Mouse (Mus musculus) embryonic facial prominence, embryonic 12.5 days (tissue): ENCODE data around the gene Ubald1. TPM values are rescaled to one million over a fixed set of nuclear protein-coding genes. Genes with fewer than 3 reads are reported as not detected.

Source experiments
- ATAC-seq: fragments of 200-750 bp; cut with Nextera tagmentation; 2 replicates; pipeline ENCODE4 v1.8.0; 2017; ENCODE audit not compliant: insufficient number of reproducible peaks, insufficient read depth, low FRiP score, low TSS enrichment
- H3K27ac ChIP-seq: fragments of 300-500 bp; sonication (generic); 2 replicates; pipeline ENCODE4 v1.5.1; 2016; ENCODE audit warnings: mild to moderate bottlenecking
- H3K27me3 ChIP-seq: fragments of 300-500 bp; sonication (generic); 2 replicates; pipeline ENCODE4 v1.6.1; 2016; ENCODE audit warnings: mild to moderate bottlenecking, moderate library complexity
- H3K36me3 ChIP-seq: fragments of 300-500 bp; sonication (generic); 2 replicates; pipeline ENCODE4 v1.6.1; 2016; ENCODE audit warnings: mild to moderate bottlenecking
- H3K4me1 ChIP-seq: fragments of 300-500 bp; sonication (generic); 2 replicates; pipeline ENCODE4 v1.6.1; 2016
- H3K4me2 ChIP-seq: fragments of 300-500 bp; sonication (generic); replicated peaks from 2 replicates; pipeline ENCODE4 v1.6.1; 2016; ENCODE audit warnings: mild to moderate bottlenecking, moderate library complexity
- H3K4me3 ChIP-seq: fragments of 300-500 bp; sonication (generic); 2 replicates; pipeline ENCODE4 v1.5.1; 2016; ENCODE audit warnings: mild to moderate bottlenecking
- H3K9ac ChIP-seq: fragments of 300-500 bp; sonication (generic); 2 replicates; pipeline ENCODE4 v1.6.1; 2016; ENCODE audit warnings: mild to moderate bottlenecking, moderate library complexity
- H3K9me3 ChIP-seq: fragments of 300-500 bp; sonication (generic); 2 replicates; pipeline ENCODE4 v1.6.1; 2016; ENCODE audit warnings: mild to moderate bottlenecking, moderate library complexity
- WGBS: fragments of 180-500 bp; shearing (Covaris S2); methylation state at CpG from one replicate; pipeline ENCODE4 v1.1.7; 2016; 5-methylcytosine and 5-hydroxymethylcytosine counted together
- polyA plus RNA-seq: library from polyadenylated mRNA; unstranded; fragments of >200 nt; fragmentation: Nextera tagmentation; extraction: Ambion mirVana; gene quantifications from 2 replicates; pipeline ENCODE4 v1.2.1, GENCODE M21; 2016

The Ubald1 gene
- polyA plus RNA-seq, 1 experiment from 2014 or later: 32.7 TPM

DNA sequence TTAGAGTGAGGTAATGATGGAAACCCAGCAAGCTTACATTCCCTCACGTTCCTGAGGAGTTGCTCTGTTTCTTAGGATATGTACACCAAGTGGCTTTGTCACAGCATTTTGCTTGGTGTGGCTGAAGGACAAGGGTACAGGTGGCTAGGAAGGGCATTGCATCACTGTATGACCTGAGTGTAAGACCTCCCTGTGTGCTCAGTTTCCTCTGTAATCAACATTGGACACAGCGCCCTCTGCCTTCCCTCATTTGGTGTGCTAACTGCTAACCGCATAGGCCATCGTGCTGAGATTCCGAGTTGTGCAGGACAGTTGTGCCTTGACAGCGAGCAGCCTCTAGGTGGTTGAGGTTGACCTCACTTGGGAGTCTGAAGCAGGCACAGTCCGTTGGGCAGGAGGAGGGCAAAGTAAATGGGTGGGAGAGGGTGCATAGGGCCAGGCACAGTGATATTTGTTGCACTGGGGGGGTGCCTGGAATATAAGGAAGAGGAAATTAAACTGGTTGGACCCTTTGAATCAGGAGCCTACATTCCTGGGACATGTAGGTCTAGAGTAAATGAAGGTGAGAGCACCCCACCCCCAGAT is 17.1 kb upstream of the Ubald1 start:
- no peak for ATAC-seq
- no peaks in the 10 kb centered on the region for H3K36me3 ChIP-seq
- no peak overlapping the region for H3K27ac ChIP-seq
- no peaks in the 10 kb centered on the region for H3K9me3 ChIP-seq
- 54% methylated on average over 7 of the region's 7 CpGs for WGBS
- H3K4me1 ChIP-seq: no peaks in the 10 kb centered on the region
- no peak overlapping the region for H3K9ac ChIP-seq
- no peak overlapping the region for H3K4me3 ChIP-seq
- H3K4me2 ChIP-seq: no peak overlapping the region
- no peaks in the 10 kb centered on the region for H3K27me3 ChIP-seq

DNA sequence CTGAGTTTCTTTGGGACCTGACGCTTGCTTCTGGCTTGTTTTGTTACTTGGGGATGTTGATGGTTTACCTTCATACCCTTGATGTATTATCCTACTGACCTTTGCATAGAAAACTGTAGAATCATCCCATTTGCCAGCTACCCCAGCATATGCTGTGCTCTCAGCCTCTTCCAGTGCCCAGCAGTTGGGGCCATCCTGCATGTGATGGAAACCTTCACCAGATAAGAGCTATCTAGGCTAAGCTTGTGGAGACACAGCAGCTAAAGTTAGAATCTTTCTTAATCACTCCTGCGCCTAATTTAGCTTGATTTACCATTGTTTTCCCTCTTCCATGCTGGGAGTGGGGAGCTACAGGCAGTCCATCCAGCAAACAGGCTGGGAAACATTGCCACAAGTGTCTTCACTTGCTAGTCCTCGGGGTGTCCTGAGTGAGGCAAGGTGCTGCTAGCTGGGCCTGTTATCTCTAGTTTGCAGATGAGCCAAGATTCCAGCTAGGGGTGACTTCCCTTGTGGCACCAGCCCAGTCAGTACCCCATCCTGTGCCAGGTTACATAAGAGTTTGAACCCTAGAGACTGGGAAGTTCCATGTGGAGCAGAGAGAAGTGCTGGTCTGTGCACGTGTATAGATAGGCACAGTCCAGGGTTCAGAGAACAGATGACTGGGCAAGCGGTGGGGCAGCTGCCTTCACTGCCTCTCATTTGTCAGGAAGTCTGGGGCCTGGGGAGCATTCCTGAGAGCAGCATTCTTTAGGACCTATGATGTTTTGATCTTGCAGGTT is 16.3 kb upstream of the Ubald1 start:
- Histone ChIP-seq H3K27ac (no peak overlapping the region), H3K9me3 (no peaks in the 10 kb centered on the region), H3K4me3 (no peak overlapping the region), H3K27me3 (no peaks in the 10 kb centered on the region), H3K4me1 (no peaks in the 10 kb centered on the region), H3K36me3 (no peaks in the 10 kb centered on the region), H3K9ac (no peak overlapping the region), H3K4me2 (no peak overlapping the region)
- ATAC-seq: no peak
- WGBS: 70% methylated on average over 5 of the region's 5 CpGs

DNA sequence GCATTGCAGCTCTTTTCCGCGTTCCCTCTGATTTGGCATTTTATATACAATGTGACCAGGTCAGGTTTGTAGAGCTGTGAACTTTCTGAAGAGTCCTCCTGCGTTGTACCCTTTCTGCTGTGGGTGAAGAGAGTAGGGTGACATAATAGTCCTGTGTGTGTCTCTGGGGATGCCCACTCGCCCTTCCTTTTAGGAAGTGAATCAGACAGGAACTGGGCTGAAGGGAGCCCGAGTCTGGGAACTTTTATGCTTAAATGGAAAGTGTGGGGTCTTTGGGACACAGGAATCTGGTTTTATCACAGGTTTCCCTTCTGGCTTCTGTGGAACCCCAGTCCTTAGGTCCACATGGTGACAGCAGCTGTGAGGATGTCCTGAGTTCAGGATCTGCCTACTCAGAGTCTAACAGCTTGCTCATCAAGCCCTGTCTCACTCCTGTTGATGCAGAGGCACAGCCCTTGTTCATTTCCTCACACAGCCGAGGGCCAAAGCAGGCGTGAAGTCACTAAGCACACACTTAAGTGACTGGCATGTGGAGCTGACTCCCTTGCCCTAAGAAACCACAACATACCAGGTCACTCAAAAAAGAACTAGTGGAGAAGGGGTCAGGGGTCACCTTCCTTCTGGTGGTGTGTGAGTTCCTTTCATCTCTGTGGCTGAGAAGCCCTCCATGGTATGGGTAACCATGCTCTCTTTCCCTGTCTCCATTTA is 14.2 kb upstream of the Ubald1 start:
- ATAC-seq: no peak
- Histone ChIP-seq H3K4me1 (no peaks in the 10 kb centered on the region), H3K36me3 (no peaks in the 10 kb centered on the region), H3K4me2 (no peak overlapping the region), H3K27ac (no peak overlapping the region), H3K4me3 (no peak overlapping the region), H3K9me3 (no peaks in the 10 kb centered on the region), H3K9ac (no peak overlapping the region), H3K27me3 (no peaks in the 10 kb centered on the region)
- 81% methylated on average over 7 of the region's 7 CpGs for WGBS

DNA sequence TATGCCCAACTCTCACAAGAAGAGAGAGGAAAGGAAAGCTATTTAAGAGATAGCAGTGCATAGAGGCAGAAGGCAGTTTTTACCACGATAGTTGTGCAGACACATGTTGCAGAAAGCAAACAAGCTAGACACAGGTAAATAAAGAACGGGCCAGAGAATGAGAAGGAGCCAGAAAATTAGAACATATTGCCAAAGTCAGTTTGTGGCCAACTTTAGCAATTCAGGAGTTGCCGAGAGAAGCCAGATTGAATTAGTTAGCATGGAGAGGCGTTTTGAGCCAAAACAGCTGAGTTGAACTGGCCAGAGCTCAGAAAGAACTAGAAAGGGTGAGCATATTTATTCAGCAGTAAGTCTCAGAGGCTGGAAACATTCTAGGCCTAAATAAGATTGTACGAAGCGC is 12.1 kb upstream of the Ubald1 start:
- H3K9ac ChIP-seq: no peak overlapping the region
- H3K4me3 ChIP-seq: no peak overlapping the region
- H3K36me3 ChIP-seq: no peaks in the 10 kb centered on the region
- H3K27ac ChIP-seq: peak overlapping the region; percentile 32; the same call in 1 of the 2 replicates
- no peak overlapping the region for H3K4me2 ChIP-seq
- H3K4me1 ChIP-seq: peaks cover 14% of the 10 kb centered on the region
- H3K9me3 ChIP-seq: no peaks in the 10 kb centered on the region
- 86% methylated on average over 6 of the region's 6 CpGs for WGBS
- ATAC-seq: no peak
- no peaks in the 10 kb centered on the region for H3K27me3 ChIP-seq

DNA sequence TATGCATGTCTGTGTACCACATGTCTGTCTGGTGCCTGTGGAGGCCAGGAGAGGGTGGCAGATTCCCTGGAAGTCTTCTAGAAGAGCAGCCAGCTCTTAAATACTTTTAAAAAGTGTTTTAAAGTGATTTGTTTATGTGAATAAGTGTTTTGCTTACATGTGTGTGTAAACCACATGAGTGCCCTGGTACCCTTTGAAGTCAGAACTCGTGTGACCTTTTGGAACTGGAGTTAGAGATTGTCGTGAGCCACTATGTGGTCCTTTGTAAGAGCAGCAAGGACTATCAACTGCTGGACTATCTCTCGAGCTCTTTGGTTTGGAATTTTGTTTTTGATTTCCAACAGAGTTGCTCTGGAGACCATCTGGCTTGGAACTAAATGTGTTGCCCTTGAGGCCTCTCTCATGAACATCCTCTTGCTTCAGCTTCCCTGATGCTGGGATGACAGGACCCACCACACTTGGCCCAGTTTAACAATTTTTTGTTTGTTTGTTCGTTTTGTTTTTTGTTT is 10.1 kb upstream of the Ubald1 start:
- no peak overlapping the region for H3K27ac ChIP-seq
- peaks cover 17% of the 10 kb centered on the region for H3K4me1 ChIP-seq
- no peaks in the 10 kb centered on the region for H3K9me3 ChIP-seq
- 65% methylated on average over 4 of the region's 4 CpGs for WGBS
- no peak overlapping the region for H3K4me2 ChIP-seq
- no peaks in the 10 kb centered on the region for H3K27me3 ChIP-seq
- no peak overlapping the region for H3K9ac ChIP-seq
- ATAC-seq: no peak
- H3K36me3 ChIP-seq: no peaks in the 10 kb centered on the region
- no peak overlapping the region for H3K4me3 ChIP-seq

DNA sequence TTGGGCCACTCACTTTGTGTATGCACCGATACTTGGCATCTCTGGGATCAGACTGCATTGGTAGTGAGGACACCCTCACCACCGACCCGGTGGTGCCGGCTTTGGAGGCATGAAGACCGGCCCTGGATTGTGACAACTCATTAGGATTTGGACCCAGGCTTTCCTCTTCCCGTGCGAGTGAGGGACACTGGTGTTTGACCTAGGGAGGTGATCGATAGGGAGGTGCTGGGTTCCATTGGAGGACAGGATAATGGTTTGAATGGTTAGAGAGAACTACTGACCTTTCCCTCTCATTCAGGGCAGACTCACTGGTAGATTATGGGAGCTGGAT is 6.5 kb upstream of the Ubald1 start:
- Histone ChIP-seq H3K4me2 (peak overlapping the region; percentile 85), H3K9ac (peak overlapping the region; percentile 93), H3K4me3 (peak overlapping the region; percentile 94), H3K9me3 (no peaks in the 10 kb centered on the region), H3K27ac (peak overlapping the region; percentile 86), H3K27me3 (no peaks in the 10 kb centered on the region), H3K4me1 (peaks cover 17% of the 10 kb centered on the region), H3K36me3 (no peaks in the 10 kb centered on the region)
- ATAC-seq: peak; percentile 16; the same call in 1 of the 2 replicates
- 2% methylated on average over 8 of the region's 8 CpGs for WGBS

DNA sequence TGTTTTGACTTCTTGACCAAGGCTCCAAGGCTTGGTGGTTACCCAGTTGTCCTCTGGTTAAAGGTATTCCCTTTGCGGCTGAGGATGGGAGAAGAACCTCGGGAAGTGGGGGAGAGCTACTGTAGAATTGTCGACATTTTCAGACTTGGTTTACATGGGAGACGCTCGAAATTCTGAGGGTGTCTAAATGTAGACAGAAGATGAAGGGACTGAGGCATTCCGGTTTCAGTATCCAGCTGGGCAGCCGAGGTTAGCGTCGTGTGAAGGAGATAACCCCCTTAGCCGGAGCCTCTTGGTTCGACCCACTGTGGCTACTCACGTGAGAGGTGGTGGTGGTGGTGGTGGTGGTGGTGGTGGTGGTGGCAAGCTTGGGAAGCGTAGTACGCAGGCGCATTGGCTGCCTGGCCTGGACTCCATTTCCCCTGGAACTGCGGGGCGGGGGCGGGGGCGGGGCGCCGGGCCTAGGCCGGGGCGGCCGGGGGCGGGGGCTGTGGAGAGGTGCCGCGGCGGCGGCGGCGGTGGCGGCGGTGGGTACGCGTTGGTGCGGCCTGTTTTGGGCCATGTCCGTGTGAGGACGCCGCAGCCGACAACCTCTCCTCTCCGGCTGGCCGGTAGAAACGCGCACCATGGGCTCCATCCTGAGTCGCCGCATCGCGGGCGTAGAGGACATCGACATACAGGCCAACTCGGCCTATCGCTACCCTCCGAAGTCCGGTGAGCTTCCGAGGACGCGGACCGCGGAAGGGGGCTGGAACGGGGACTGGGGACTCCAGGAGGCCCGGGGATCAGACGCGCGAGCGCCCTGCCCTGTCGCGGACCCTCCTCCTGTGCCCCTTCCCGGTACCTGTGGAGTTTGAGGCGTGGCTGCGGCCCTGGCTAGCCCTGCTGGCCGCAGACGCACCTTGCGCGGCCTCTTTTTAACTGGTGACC is 5.9 kb upstream of the Ubald1 start, which contains the start of gene Mgrn1:
Mgrn1 (plus strand) TSS at position 490 of the 930 bp plus-strand sequence.
- peak; percentile 67 for ATAC-seq
- Histone ChIP-seq H3K27me3 (no peaks in the 10 kb centered on the region), H3K4me3 (peak within 1 kb of the TSS; percentile 94), H3K9ac (peak within 1 kb of the TSS; percentile 93), H3K9me3 (no peaks in the 10 kb centered on the region), H3K4me1 (peaks cover 17% of the 10 kb centered on the region), H3K4me2 (peak within 1 kb of the TSS; percentile 85), H3K36me3 (no peaks in the 10 kb centered on the region), H3K27ac (peak within 1 kb of the TSS; percentile 86)
- under 1% methylated on average over 52 of the region's 74 CpGs for WGBS

DNA sequence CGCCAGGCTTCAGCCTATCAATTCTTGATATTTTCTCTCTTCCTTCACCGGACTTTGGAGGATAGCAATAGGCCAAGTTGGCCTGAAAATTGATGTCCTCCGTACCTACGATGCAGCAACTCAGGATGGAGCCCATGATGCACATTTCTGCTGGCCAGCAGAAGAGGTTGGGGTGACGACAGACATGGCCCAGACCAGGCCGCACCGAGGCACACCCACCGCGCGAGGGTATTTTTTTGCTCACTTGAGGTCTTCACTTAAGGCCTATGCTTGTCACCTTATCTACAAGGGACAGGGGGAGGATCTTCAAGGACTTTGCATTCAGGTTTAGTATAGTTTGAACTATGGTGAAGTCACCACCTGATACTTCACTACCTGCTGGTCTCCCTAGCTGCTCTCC is 4.8 kb upstream of the Ubald1 start:
- no peaks in the 10 kb centered on the region for H3K9me3 ChIP-seq
- H3K27ac ChIP-seq: peak overlapping the region; percentile 86; the same call in 1 of the 2 replicates
- no peaks in the 10 kb centered on the region for H3K27me3 ChIP-seq
- H3K36me3 ChIP-seq: no peaks in the 10 kb centered on the region
- H3K9ac ChIP-seq: no peak overlapping the region
- ATAC-seq: no peak
- no peak overlapping the region for H3K4me3 ChIP-seq
- 92% methylated on average over 10 of the region's 10 CpGs for WGBS
- peaks cover 17% of the 10 kb centered on the region for H3K4me1 ChIP-seq
- H3K4me2 ChIP-seq: no peak overlapping the region; the same call in 1 of the 2 replicates

DNA sequence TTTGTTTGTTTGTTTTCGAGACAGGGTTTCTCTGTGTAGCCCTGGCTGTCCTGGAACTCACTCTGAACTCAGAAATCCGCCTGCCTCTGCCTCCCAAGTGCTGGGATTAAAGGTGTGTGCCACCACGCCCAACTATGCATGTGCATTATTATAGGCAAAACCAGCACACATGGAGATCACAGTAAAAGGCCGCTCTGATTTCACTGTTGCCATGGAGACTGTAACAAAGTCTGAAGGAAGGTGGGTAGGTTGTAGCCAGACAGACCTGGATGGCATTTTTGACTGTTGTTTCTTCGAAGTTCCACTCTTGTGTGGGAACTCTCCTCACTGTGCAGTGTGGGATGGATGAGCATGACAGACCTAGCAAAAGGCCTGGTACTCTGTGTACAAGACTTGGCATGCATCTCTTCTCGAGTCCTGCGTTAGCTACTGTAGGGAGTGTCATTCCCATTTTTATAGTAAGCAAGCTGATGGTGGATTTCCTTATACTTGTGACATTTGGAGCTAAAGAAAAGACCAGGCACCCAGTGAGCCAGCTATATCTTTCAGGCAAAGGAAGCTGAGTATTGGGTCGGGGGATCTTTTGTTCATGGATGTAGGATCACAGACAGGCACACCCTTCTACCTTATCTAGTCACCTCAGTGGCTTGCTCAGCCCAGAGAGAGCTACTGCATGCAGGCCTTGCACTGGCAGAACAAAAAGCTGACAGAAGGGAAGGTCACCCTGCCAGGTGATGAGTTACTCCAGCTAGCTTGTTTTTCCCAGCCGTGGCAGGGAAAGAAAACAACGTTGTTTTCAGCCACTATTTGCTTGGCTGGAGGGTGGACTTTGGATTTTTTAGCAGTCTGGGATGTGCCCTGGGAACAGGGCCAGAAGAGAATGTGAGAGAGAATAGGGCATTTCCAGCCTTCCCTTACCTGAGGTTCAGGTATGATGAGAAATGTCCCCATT is 1.6 kb upstream of the Ubald1 start:
- H3K9me3 ChIP-seq: no peaks in the 10 kb centered on the region
- peak overlapping the region; percentile 82 for H3K4me2 ChIP-seq
- H3K36me3 ChIP-seq: no peaks in the 10 kb centered on the region
- H3K9ac ChIP-seq: peak overlapping the region; percentile 72; the same call in 1 of the 2 replicates
- peaks cover 15% of the 10 kb centered on the region for H3K4me1 ChIP-seq
- ATAC-seq: no peak
- peak overlapping the region; percentile 94 for H3K27ac ChIP-seq
- H3K27me3 ChIP-seq: no peaks in the 10 kb centered on the region
- H3K4me3 ChIP-seq: peak overlapping the region; percentile 88
- WGBS: 77% methylated on average over 10 of the region's 10 CpGs

DNA sequence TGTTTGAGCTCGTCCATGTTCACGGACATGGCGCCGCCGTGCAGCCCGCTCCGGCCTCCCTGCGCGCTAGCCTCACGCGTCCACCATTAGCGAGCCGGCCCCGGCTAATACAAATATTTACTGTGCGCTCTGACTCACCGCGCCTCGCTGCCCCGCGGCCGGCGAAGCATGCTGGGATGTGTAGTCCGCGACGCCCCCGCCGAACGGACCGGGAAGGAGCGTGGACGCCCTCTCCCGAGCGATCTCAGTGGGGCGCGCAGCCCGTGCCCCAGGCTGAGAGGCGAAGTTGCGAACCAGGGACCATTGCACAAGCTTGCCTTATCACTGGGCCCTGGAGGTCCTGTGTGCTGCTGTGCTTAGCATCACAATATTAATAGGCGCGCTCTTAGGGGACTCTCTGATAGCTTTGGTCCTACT is 399 bp downstream of the Ubald1 start:
- Histone ChIP-seq H3K4me3 (peak overlapping the region; percentile 88), H3K27me3 (no peaks in the 10 kb centered on the region), H3K4me1 (peaks cover 20% of the 10 kb centered on the region), H3K36me3 (peaks cover 14% of the 10 kb centered on the region), H3K4me2 (peak overlapping the region; percentile 82), H3K9ac (peak overlapping the region; percentile 87), H3K27ac (peak overlapping the region; percentile 99), H3K9me3 (no peaks in the 10 kb centered on the region)
- under 1% methylated on average over 40 of the region's 40 CpGs for WGBS
- ATAC-seq: peak; percentile 72
